Mouse (Mus musculus): ENCODE measurements around the gene N4bp2l2. TPM values are rescaled to one million over a fixed set of nuclear protein-coding genes. Genes with fewer than 3 reads are reported as not detected.

The N4bp2l2 gene
- polyA plus RNA-seq, 1 experiment from 2014 or later = 32.2 TPM

GRCm38 (mm10) chr5:150601441-150602230 lies 64.3 kb downstream of the N4bp2l2 start:
- Histone ChIP-seq H3K36me3 (ENCODE audit: control insufficient read depth, insufficient read depth, low read length) (peaks cover 16% of the 10 kb centered on the region), H3K4me2 (ENCODE audit: low read length) (no peak overlapping the region), H3K4me3 (ENCODE audit: control insufficient read depth in 1 of 2, insufficient read depth in 1 of 2, low read depth in 1 of 2, low read length in 2 of 2) (no peak overlapping the region), H3K4me1 (ENCODE audit: control insufficient read depth in 2 of 2, insufficient read depth in 2 of 2, low read length in 2 of 2) (peaks cover 0 to 2% of the 10 kb centered on the region in 2 experiments; a peak in 2 of 4 replicates), H3K9me3 (ENCODE audit: control insufficient read depth, low read length) (peaks cover 3% of the 10 kb centered on the region; the same call in 1 of the 2 replicates), H3K27me3 (ENCODE audit: control insufficient read depth, insufficient read depth, low read length) (no peaks in the 10 kb centered on the region), H3K9ac (ENCODE audit: low read length) (no peak overlapping the region), H3K27ac (replicated peaks in 1 of 2; ENCODE audit: control insufficient read depth in 1 of 2, insufficient read depth in 1 of 2, low read depth in 2 of 2, low read length in 2 of 2) (no peak overlapping the region)
- no peak for ATAC-seq (ENCODE audit: insufficient number of reproducible peaks, insufficient read depth, low FRiP score, low read depth)
- WGBS = 87% methylated on average over 14 of the region's 14 CpGs

GRCm38 (mm10) chr5:150600554-150601440 lies 65.2 kb downstream of the N4bp2l2 start:
- no peak overlapping the region for H3K27ac ChIP-seq (replicated peaks in 1 of 2; ENCODE audit: control insufficient read depth in 1 of 2, insufficient read depth in 1 of 2, low read depth in 2 of 2, low read length in 2 of 2)
- 63% methylated on average over 20 of the region's 20 CpGs for WGBS
- H3K36me3 ChIP-seq (ENCODE audit: control insufficient read depth, insufficient read depth, low read length) = peaks cover 10% of the 10 kb centered on the region; the same call in 1 of the 2 replicates

GRCm38 (mm10) chr5:150599301-150600294 lies 66.4 kb downstream of the N4bp2l2 start:
- Histone ChIP-seq H3K27me3 (ENCODE audit: control insufficient read depth, insufficient read depth, low read length) (peaks cover 10% of the 10 kb centered on the region; the same call in 1 of the 2 replicates), H3K9ac (ENCODE audit: low read length) (no peak overlapping the region), H3K27ac (replicated peaks in 1 of 2; ENCODE audit: control insufficient read depth in 1 of 2, insufficient read depth in 1 of 2, low read depth in 2 of 2, low read length in 2 of 2) (no peak overlapping the region), H3K4me3 (ENCODE audit: control insufficient read depth in 1 of 2, insufficient read depth in 1 of 2, low read depth in 1 of 2, low read length in 2 of 2) (no peak overlapping the region), H3K9me3 (ENCODE audit: control insufficient read depth, low read length) (no peaks in the 10 kb centered on the region), H3K4me1 (ENCODE audit: control insufficient read depth in 2 of 2, insufficient read depth in 2 of 2, low read length in 2 of 2) (peaks cover 2 to 4% of the 10 kb centered on the region in 2 experiments; a peak in 2 of 4 replicates), H3K36me3 (ENCODE audit: control insufficient read depth, insufficient read depth, low read length) (peaks cover 10% of the 10 kb centered on the region; the same call in 1 of the 2 replicates), H3K4me2 (ENCODE audit: low read length) (no peak overlapping the region)
- 74% methylated on average over 13 of the region's 13 CpGs for WGBS
- no peak for ATAC-seq (ENCODE audit: insufficient number of reproducible peaks, insufficient read depth, low FRiP score, low read depth)

More at GRCm38 (mm10) chr5:150600554-150601440, 65.2 kb downstream of the N4bp2l2 start:
- no peak overlapping the region for H3K9ac ChIP-seq (ENCODE audit: low read length)
- H3K4me2 ChIP-seq (ENCODE audit: low read length) = no peak overlapping the region
- peaks cover 0 to 2% of the 10 kb centered on the region in 2 experiments; a peak in 2 of 4 replicates for H3K4me1 ChIP-seq (ENCODE audit: control insufficient read depth in 2 of 2, insufficient read depth in 2 of 2, low read length in 2 of 2)
- H3K9me3 ChIP-seq (ENCODE audit: control insufficient read depth, low read length) = no peaks in the 10 kb centered on the region
- H3K4me3 ChIP-seq (ENCODE audit: control insufficient read depth in 1 of 2, insufficient read depth in 1 of 2, low read depth in 1 of 2, low read length in 2 of 2) = no peak overlapping the region
- H3K27me3 ChIP-seq (ENCODE audit: control insufficient read depth, insufficient read depth, low read length) = peaks cover 4% of the 10 kb centered on the region; the same call in 1 of the 2 replicates
- ATAC-seq (ENCODE audit: insufficient number of reproducible peaks, insufficient read depth, low FRiP score, low read depth) = no peak

GRCm38 (mm10) chr5:150598202-150599119 lies 67.5 kb downstream of the N4bp2l2 start:
- no peak overlapping the region for H3K4me3 ChIP-seq (ENCODE audit: control insufficient read depth in 1 of 2, insufficient read depth in 1 of 2, low read depth in 1 of 2, low read length in 2 of 2)
- no peak overlapping the region for H3K4me2 ChIP-seq (ENCODE audit: low read length)
- H3K27me3 ChIP-seq (ENCODE audit: control insufficient read depth, insufficient read depth, low read length) = peaks cover 10% of the 10 kb centered on the region; the same call in 1 of the 2 replicates
- no peak for ATAC-seq (ENCODE audit: insufficient number of reproducible peaks, insufficient read depth, low FRiP score, low read depth)
- peaks cover 10% of the 10 kb centered on the region; the same call in 1 of the 2 replicates for H3K36me3 ChIP-seq (ENCODE audit: control insufficient read depth, insufficient read depth, low read length)
- WGBS = 57% methylated on average over 21 of the region's 21 CpGs
- peaks cover 2 to 5% of the 10 kb centered on the region in 2 experiments; a peak in 2 of 4 replicates for H3K4me1 ChIP-seq (ENCODE audit: control insufficient read depth in 2 of 2, insufficient read depth in 2 of 2, low read length in 2 of 2)
- no peaks in the 10 kb centered on the region for H3K9me3 ChIP-seq (ENCODE audit: control insufficient read depth, low read length)
- H3K27ac ChIP-seq (replicated peaks in 1 of 2; ENCODE audit: control insufficient read depth in 1 of 2, insufficient read depth in 1 of 2, low read depth in 2 of 2, low read length in 2 of 2) = no peak overlapping the region
- no peak overlapping the region for H3K9ac ChIP-seq (ENCODE audit: low read length)

GRCm38 (mm10) chr5:150597088-150597487 lies 68.9 kb downstream of the N4bp2l2 start, which contains the start of gene N4bp2l1:
Gene N4bp2l1 (minus strand): TSS chr5:150597188.
- 89% methylated on average over 7 of the region's 7 CpGs for WGBS
- Histone ChIP-seq H3K4me3 (ENCODE audit: control insufficient read depth in 1 of 2, insufficient read depth in 1 of 2, low read depth in 1 of 2, low read length in 2 of 2) (no peak within 1 kb of the TSS), H3K36me3 (ENCODE audit: control insufficient read depth, insufficient read depth, low read length) (peaks cover 8% of the 10 kb centered on the region; the same call in 1 of the 2 replicates), H3K9ac (ENCODE audit: low read length) (no peak within 1 kb of the TSS), H3K27me3 (ENCODE audit: control insufficient read depth, insufficient read depth, low read length) (peaks cover 10% of the 10 kb centered on the region; the same call in 1 of the 2 replicates), H3K4me1 (ENCODE audit: control insufficient read depth in 2 of 2, insufficient read depth in 2 of 2, low read length in 2 of 2) (peaks cover 4 to 10% of the 10 kb centered on the region in 2 experiments; a peak in 3 of 4 replicates), H3K27ac (replicated peaks in 1 of 2; ENCODE audit: control insufficient read depth in 1 of 2, insufficient read depth in 1 of 2, low read depth in 2 of 2, low read length in 2 of 2) (no peak within 1 kb of the TSS), H3K9me3 (ENCODE audit: control insufficient read depth, low read length) (no peaks in the 10 kb centered on the region), H3K4me2 (ENCODE audit: low read length) (no peak within 1 kb of the TSS)
- no peak for ATAC-seq (ENCODE audit: insufficient number of reproducible peaks, insufficient read depth, low FRiP score, low read depth)

GRCm38 (mm10) chr5:150595366-150596016 lies 70.5 kb downstream of the N4bp2l2 start:
- peaks cover 10% of the 10 kb centered on the region; the same call in 1 of the 2 replicates for H3K27me3 ChIP-seq (ENCODE audit: control insufficient read depth, insufficient read depth, low read length)
- H3K4me3 ChIP-seq (ENCODE audit: control insufficient read depth in 1 of 2, insufficient read depth in 1 of 2, low read depth in 1 of 2, low read length in 2 of 2) = no peak overlapping the region
- ATAC-seq (ENCODE audit: insufficient number of reproducible peaks, insufficient read depth, low FRiP score, low read depth) = no peak
- H3K36me3 ChIP-seq (ENCODE audit: control insufficient read depth, insufficient read depth, low read length) = no peaks in the 10 kb centered on the region
- H3K4me2 ChIP-seq (ENCODE audit: low read length) = no peak overlapping the region
- H3K4me1 ChIP-seq (ENCODE audit: control insufficient read depth in 2 of 2, insufficient read depth in 2 of 2, low read length in 2 of 2) = peaks cover 4 to 10% of the 10 kb centered on the region in 2 experiments; a peak in 3 of 4 replicates
- H3K9me3 ChIP-seq (ENCODE audit: control insufficient read depth, low read length) = no peaks in the 10 kb centered on the region
- WGBS = 55% methylated on average over 11 of the region's 11 CpGs
- H3K27ac ChIP-seq (replicated peaks in 1 of 2; ENCODE audit: control insufficient read depth in 1 of 2, insufficient read depth in 1 of 2, low read depth in 2 of 2, low read length in 2 of 2) = no peak overlapping the region
- no peak overlapping the region for H3K9ac ChIP-seq (ENCODE audit: low read length)
